Mouse (Mus musculus): ENCODE data around the gene Frmd4a.

Gene Frmd4a

DNA sequence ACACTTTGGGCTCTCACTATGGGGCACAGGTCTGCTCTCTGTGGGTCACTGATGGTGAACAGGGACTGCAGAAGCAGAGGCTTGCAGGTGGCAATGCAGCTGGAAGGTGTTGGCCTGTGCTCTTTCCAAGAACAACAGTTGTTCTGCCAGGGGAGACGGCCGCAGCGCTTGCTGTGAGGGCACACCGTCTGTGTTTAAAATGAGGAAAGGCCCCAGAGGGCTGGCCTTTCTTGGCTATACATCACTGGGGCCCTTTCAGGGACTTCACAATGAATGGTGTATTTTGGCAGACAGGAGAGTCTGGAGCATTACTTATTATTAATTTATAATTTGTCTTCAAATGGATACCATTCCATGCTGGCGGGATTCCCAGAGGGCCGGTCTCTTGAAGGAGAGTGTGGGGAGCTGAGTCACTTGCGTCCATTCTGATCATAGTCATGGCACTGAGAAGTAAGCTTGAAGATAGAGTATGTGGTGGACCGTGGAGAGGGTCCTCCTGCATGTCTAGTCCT lies 268.9 kb downstream of the Frmd4a start:
- DNase-seq (ENCODE audit: low spot score in 2 of 2): no peak

DNA sequence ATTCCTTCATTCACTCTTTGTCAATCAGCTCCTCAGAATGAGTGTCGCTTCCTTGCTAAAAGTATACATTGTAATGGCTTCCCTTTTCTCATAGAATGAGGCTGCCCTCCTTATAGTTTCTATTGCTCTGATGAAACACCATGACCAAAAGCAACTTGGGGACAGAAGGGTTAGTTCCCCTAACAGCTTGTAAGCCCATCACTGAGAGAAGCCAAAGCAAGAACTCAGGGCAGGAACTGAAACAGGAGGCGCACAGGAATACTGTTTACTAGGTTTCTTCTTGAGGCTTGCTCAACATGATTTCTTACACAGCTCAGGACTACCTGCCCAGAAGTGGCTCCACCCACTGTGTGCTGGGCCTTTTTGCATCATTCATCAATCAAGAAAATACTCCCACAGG lies 273.0 kb downstream of the Frmd4a start:
- no peak for DNase-seq (ENCODE audit: low spot score in 2 of 2)

DNA sequence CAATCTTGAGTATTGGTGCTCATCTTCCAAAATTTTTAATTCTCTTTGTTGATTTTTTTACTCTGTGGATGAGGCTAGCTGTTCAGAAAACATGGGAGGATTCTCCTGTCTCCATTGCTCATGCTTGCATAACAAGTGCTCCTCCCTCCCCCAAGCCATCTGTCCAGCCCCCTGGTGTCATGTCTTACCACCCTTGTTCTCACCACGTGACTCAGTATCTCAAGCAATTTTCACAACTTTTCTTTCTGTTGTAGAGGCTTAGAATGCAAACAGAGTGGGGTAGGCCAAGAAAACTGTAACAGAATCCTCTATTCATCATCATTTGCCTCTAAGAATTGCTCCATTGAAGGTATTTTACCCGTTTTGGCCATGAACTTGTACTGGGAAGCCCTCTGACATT lies 273.6 kb downstream of the Frmd4a start:
- DNase-seq (ENCODE audit: low spot score in 2 of 2): no peak

DNA sequence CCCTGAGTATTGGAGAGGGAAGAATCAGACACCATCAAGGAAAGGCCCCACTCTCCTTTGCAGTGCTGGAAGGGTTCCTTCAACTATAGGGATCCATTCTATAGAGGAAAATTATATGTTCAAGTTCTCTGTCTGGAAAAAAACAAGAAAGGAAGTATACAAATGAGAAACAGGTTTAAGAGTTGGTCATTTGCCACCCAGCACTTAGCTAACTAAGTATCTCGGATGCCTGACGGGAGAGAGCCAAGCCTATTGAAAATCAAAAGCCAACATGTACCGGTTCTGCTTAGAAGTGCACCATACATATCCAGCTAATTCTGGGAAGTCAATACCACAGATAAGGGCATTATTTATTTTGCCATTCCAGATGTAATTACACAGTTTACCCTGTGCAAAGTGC lies 274.2 kb downstream of the Frmd4a start:
- DNase-seq (ENCODE audit: low spot score in 2 of 2): no peak

DNA sequence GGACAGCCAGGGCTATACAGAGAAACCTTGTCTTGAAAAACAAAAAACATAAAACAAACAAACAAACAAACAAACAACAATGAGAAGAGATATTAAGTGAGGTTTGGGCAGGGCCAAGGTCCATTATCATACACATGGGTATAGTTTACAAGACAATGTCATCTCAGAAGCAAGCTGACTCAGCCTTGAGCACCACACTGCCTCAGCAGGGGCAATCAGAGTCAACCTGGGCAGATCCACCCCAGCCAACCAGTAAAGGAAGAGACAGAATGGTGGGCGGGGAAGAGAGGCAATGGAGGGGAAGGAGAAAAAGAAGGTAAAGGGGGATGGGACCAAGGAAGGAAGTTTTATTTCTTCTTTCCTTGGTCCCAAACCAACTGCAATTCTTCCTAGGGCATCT lies 276.2 kb downstream of the Frmd4a start:
- DNase-seq (ENCODE audit: low spot score in 2 of 2): no peak

DNA sequence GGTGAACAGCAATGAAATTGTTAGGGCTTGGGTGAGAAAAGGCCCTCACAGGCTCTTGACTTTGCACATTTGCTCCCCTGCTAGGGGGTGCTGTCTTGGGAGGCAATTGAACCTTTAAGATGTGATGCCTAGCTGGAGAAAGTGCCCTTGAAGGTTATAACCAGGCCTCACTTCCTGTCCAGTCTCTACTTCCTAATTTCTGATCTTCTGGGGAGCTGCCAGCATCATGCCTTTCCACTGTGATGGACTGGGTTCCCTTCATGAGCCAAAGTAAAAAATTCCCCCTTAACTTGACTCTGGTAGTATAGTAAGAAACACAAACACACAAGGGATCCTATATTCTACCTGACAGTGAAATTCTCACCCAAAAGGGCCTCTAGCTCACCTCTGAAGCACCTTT lies 278.1 kb downstream of the Frmd4a start:
- no peak for DNase-seq (ENCODE audit: low spot score in 2 of 2)

DNA sequence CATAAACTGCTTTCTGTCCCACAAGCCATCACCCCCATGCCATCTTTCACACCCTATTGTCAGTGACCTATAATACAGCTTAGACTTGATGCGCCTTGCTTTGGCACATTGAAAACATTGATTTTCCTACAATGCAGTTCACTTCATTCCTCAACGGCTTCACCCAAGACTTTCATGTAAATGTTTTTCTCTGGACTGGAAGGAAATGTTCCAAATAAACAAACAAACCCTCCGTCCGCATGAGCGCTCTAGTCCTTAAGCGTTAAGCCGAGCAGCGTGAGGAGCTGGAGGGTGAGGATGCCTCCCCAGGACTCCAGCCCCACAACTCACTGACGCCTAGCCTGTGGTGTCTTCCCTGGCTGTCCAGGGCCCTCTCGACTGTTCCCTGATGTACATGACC lies 279.4 kb downstream of the Frmd4a start:
- no peak for DNase-seq (ENCODE audit: low spot score in 2 of 2)

DNA sequence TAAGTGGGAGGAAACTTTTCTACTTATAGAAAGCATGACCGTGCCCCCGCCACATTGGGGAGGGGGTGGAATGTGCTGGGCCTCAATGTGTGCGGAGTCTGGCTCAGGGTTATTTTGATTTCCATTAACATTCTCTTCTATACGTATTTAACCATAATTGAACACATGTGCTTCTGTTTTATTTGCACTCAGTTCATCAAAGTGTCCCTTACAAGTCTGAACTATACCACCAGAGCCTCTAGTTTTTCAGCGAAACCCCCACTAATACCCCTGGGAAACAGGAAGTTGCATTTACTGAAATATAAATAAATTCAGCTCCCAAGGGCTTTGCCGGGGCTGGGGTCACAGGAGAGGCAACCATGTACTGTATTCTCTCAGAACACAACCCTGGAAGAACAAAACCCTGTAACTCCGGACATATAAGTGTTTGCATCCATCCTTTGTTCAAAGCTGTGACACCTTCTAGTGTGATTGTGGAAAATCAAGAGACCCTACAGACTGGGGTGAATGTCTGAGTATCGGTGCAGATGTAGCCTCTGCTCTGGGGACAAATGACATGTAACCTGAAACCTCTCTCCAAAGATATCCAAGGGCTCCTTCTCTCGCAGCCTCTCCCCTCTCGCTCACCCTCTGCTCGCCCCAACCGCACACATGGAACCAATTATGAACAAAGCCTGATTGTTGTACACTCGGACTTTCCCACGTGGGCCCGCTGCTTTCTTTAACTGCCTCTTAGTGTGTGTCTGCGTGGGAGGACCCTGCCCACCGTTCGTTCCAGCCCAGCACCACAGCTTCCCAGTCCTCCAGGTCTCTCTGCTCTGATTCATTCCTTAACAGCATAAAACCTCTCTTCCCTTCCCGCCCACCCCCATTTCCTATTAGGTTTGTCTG lies 281.1 kb downstream of the Frmd4a start:
- DNase-seq (ENCODE audit: low spot score in 2 of 2): peak in 1 of 2 experiments; percentile 49

DNA sequence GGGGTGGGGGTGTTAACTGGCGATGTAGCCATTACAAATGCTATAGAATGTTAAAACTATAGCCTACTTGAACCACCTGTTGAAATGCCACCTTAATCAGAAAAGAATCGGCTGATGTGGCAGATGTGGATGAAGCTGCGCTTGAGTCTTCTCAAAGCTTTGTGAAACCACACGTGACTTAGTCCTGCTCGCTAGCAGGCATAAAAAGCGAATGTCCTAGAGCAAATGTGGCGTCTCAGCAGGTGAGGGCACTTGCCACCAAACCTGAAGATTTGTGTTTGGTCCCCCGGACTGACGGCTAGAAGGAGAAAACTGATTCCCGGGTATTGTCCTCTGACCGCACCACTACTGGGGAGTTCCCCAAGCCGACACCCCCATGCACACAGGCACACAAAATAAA lies 282.1 kb downstream of the Frmd4a start:
- no peak for DNase-seq (ENCODE audit: low spot score in 2 of 2)

DNA sequence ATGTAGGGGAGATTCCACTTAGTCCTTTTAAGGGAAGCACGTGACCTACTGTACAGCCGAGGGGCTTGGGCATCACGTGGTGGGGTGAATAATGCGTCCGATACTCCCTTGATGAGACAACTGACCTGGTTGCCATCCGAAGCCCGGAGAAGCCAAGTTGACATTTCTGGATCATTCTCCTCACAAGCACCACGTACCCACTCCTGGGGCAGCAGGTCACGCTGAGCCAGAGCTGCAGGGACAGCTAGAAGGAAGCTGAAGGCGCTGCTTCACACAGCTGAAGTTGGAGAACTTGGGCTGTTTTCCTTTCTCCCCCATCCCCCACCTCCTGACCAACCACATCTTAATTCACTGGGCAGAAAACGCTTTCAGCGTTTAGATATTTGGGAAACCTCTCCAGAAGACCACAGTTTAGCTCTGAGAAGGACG lies 282.9 kb downstream of the Frmd4a start:
- no peak for DNase-seq (ENCODE audit: low spot score in 2 of 2)

DNA sequence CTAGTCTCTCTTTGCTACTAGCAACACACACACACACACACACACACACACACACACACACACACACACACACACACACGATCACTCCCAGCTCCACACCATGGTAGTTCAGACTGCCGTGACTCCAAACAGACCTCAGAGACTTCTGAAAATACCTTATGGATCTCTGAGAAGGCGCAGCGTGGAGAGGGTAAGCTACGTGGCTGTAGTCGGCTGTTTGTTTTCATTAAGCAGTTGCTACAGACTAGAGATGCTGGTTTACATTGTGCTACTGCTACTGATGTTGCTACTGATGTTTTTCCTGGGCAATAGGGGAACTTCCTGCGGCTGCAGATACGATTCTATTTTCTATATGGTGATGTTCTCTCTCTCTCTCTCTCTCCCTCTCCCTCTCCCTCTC lies 283.3 kb downstream of the Frmd4a start:
- no peak for DNase-seq (ENCODE audit: low spot score in 2 of 2)

DNA sequence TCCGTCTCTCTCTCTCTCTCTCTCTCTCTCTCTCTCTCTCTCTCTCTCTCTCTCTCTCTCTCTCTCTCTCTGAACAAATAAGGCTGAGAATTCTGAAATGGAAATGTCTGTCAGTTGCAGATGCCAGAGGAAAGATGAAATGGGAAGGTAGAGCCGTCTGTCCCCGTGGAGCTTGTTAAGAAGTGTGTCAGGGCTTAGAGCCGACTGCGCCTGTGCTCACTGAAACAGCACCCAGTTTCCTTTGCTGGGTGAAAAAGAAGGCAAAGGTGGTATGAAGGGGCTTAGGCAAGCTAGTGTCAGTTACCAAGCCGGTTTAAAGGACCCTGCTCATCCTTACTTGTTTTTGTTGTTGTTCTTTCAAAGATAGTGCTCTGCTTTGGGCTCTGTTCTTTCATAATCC lies 283.7 kb downstream of the Frmd4a start:
- DNase-seq (ENCODE audit: low spot score in 2 of 2): no peak

DNA sequence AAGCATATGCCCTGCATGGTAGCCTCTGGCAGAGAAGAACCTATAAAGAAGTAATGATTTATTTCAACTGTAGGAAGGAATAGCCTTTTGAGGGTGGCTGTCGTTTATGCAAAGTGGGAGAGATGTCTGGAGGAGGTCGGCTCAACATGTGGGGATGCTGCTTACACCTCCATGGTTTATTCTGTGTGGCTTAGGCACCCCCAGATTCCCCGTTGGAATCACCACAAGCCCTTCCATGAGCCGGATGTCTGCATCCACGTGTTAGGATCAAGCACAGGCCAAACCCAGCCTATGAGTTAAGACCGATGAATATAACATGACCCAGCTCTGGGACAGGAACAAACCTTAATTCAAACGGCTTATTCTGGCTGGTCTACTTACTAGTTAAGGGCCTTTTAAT lies 284.2 kb downstream of the Frmd4a start:
- DNase-seq (ENCODE audit: low spot score in 2 of 2): no peak

DNA sequence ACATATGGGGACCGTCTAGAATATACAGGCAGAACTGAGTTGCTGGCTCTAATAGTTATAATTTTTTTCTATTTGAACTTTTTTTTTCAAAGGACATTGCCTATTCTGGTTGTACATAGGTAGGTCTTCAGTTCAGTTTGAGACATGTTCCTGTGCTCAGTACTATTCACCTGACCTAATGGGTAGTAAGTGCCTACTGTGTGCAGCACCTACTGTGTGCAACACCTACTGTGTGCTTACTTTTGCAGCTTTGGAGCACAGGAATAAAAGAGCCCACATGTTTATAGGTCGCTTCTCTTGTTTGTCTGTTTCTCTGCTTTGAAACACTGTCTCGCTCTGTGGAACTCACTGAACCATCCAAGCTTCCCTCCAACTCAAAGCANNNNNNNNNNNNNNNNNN lies 284.6 kb downstream of the Frmd4a start:
- DNase-seq (ENCODE audit: low spot score in 2 of 2): no peak

DNA sequence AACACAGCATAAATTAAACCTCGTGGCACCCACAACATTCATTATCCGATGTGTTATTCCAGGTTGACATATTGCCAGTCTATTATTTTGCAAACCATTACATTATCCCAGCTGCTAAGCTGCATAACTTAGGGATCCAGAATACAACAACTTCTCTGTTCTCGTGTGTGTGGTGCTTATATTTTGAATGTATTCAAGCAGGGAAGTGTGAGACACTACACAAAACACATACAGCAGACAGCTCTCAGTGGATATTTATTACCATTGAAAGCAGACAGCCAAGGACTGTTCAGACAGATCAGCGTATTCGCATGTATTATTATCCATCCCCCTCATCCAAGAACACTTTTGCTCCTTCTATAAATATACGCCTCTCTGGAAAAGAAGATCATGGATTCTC lies 289.6 kb downstream of the Frmd4a start:
- no peak for DNase-seq (ENCODE audit: low spot score in 2 of 2)

DNA sequence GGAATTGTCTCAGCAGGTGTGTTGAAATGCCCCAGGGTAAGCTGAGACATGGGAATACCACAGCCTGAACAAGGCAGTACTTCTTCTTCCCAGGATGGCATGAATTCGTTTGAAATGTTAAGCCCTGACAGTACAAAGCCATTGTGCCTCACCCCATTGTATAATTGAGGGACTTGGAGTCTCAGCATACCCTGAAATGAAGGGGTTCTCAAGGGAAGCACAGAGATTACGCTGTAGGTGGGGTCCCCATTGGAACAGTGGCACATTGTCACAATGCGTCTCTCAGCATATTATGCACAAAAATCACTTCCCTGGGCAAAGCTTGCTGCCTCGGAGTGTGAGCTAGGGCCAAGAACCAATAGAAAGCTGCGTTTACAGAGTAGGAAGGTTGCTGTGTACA lies 297.0 kb downstream of the Frmd4a start:
- DNase-seq (ENCODE audit: low spot score in 2 of 2): no peak

DNA sequence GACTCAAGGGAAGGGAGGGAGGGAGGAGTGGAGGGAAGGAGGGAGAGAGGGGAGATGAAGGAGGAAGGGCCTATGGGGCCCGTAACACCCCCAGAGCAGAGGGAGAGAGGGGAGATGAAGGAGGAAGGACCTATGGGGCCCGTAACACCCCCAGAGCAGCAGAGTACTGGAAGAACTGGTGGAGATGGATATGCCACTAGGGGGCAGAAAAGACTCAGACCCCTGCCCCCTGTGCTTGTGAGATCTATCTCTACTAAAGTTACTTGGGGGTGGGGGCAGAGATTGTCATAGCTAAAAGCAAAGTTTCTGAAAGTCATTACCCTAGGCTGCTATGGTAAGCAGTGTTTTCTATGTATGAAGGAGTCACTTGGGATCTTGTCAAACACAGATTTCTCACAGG lies 299.1 kb downstream of the Frmd4a start:
- DNase-seq (ENCODE audit: low spot score in 2 of 2): no peak

DNA sequence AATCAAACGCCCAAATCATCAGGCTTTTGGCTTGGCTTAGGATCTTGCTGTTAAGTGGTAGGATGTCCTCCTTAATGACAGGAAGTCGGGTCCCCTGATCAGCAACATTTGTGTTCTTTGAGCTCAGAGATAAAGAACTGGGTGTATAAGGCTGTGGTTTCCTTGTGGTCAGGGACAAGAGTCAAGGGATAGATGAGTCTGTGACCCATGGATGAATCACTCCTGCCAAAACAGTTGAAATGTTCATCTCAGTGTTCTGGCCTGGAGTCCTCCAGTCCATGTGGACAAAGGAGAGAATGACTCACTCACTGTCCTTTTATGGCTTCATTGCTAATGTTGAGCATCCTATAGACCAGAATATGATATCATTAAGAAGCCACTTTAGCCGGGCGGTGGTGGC lies 300.6 kb downstream of the Frmd4a start:
- DNase-seq (ENCODE audit: low spot score in 2 of 2): no peak

DNA sequence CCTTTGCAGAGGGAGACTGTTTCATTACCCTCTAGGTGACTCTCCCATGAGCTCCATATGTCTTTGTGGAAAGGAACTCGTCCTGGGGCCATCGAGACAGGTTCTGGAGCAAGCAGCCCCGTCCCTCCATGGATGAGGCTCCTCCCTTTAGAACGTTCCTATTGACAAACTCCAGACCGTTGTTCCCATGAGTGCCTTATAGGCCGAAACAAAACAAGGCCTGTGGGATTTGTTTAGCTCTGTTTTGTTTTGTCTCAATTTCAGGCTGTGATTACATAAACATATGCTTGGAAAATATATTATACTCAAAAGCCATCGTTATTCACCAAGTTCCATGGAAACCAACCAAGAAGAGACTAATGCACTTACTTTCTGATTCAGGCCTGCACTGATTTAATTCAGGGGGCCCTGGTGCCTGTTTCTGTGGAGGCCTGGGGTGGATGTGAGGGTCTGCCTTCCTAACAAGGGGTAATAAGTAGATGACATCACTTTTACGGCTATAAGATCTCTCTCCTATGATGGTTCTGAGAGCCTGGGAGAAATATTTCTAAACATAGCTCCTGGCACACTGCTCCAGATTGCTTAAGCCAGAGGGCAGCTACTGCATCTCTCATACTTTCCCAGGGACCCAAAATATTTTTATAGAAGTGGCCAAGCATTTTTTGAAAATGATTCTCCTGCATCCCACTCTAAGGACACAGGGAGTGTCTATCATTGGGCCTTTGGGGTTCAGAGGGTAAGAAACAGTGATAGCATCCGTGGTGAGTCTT lies 308.9 kb downstream of the Frmd4a start:
- no peak for DNase-seq (ENCODE audit: low spot score in 2 of 2)

DNA sequence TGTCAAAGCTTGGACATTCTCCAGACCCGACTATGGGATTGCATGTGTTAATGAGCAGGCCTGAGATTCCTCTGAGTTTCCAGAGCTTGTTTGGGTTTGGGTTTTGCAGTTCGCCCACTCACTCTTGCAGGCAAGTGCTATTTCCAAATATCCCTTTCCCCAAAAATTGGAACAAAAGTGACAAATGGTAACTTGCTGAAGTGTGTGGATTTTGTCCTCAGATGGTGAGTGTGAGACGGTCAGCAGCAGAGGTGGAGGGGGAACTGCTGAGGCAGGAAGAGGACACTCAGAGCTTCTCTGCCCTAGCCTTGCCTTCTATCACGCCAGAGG lies 309.5 kb downstream of the Frmd4a start:
- DNase-seq (ENCODE audit: low spot score in 2 of 2): peak in 1 of 2 experiments; percentile 59

DNA sequence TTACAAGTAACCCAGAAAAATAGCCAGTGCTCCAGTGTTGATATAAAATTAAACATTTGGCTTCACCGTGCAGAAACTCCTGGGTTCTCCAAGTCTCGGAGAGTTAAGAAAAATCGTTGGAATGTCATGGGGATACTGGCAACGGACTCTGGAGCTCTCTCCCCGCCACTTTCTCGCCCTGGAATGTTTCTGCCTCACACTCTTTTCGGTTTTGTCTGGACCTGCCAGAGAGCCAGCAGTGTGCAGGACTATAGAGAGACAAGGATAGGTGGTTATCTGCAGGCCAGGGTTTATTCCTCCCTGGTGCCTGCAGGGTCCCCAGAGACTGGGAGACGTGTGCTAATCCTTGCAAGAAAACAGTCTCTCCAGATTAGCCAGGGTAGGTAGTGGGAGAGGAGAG lies 314.9 kb downstream of the Frmd4a start:
- DNase-seq (ENCODE audit: low spot score in 2 of 2): no peak

DNA sequence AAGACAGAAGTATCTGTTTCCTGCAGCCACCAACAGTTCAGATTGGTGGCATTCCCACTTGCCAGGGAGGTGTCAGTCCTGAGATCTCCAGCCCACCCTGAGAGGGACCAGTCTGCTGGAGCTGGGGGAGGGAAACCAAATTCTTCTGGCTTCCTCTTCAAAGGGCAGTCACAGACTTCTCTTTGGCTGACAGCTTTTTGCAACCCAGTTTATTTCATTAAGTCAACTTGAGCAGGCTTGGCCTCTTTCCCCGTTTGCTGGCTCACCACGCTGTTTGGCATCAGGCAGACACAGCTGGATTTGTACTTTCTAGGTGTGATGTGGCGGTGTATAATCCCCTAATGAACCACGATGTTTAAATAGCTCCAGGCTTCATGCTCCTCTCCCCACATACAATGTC lies 316.7 kb downstream of the Frmd4a start:
- DNase-seq (ENCODE audit: low spot score in 2 of 2): peak; percentile 55 to 58

DNA sequence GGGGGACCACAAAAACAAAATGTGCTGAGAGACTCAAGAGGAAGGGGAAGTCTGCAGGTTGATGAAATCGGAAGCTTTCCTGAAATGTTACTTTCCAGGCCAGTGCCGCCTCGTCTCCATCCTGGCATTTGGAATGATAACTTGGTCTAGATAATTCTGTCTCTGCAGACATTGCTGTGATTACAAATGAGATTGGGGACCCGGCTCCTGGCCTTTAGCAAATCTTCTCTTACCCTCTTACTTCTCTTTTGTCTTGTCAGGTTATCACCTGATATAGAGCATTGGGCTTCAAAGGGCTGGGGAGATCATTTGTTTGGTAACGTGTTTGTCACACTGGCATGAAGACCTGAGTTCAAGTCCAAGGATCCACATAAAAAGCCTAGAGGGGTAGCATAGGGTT lies 317.4 kb downstream of the Frmd4a start:
- DNase-seq (ENCODE audit: low spot score in 2 of 2): no peak
